Mouse (Mus musculus) megakaryocyte, embryonic 14.5 days (primary cell): ENCODE measurements around the gene Tbc1d8b. TPM values are rescaled to one million over a fixed set of nuclear protein-coding genes. Genes with fewer than 3 reads are reported as not detected.

Experiments
- H3K27me3 ChIP-seq: replicated peaks from 2 replicates; pipeline ENCODE3; 2012; ENCODE audit warnings: inconsistent platforms
- H3K36me3 ChIP-seq: replicated peaks from 2 replicates; pipeline ENCODE3; 2012; ENCODE audit warnings: low read length, inconsistent platforms, mixed read lengths
- H3K4me1 ChIP-seq: 2 replicates; pipeline ENCODE4 v1.6.1; 2012; ENCODE audit warnings: inconsistent platforms
- H3K4me3 ChIP-seq: replicated peaks from 2 replicates; pipeline ENCODE3; 2012; ENCODE audit warnings: moderate library complexity, mild to moderate bottlenecking, inconsistent platforms
- H3K9me3 ChIP-seq: 2 replicates; pipeline ENCODE4 v1.6.1; 2012; ENCODE audit warnings: inconsistent platforms
- FLI1 ChIP-seq: IDR thresholded peaks from 2 replicates; pipeline ENCODE4 v1.6.1; 2012; ENCODE audit warnings: low read length, inconsistent platforms, mixed read lengths
- GATA1 ChIP-seq: IDR thresholded peaks from 3 replicates; pipeline ENCODE4 v1.6.1; 2012; ENCODE audit warnings: mixed read lengths, low read length, inconsistent platforms, borderline replicate concordance
- polyA plus RNA-seq: library from polyadenylated mRNA; stranded (reverse); fragments of >175 nt; gene quantifications from 2 replicates; pipeline ENCODE4 v1.2.3, GENCODE M21; 2012; ENCODE audit warnings: low replicate concordance; ENCODE audit not compliant: insufficient read depth

The Tbc1d8b gene
- polyA plus RNA-seq = 0.09 TPM in 1 of 2 replicates, not detected in the other

DNA sequence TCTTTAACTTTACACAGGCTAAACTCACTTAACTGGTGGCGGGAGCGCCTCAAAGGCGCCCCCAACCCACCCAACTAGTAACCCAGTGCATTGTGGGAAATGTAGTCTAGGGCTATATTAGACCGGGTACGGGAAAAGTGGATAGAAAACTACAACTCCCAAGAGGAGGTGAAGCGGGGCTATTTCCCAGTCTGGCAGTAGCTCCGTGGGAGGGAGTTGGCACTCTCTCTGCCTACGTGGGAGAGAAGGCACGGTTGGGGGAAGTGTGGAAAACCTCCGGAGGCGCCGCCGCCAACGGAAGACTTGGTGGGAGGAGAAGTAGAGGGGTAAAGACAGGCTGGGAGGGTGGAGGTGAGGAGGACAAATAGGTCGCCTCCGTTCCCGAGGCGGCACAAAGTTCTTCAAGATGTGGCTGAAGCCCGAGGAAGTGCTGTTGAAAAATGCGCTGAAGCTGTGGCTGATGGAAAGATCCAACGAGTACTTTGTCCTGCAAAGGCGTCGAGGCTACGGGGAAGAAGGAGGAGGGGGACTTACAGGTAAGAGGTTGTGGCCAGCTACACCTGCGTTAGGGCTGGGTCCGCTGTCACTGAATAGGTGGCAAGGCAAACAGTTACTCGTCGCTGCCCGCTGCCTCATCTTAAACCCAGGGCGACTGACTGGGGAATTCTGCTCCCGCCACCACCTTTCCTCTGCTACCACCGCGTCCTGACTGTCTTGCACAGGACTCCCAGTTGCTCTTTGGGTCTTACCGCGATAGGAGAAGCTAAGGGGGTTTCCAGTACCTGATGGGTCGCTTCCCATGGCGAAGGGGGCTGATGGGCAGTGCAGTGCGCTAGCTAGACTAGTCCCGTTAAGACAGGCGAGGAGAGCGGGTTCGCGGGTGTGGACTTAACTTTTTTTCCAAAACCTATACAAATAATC is at the start of gene Tbc1d8b:
Gene Tbc1d8b, plus strand, starts transcription at position 222 of the 921 bp plus-strand sequence.
- peak within 1 kb of the TSS; percentile 98 for H3K4me3 ChIP-seq
- H3K27me3 ChIP-seq = peaks cover 6% of the 10 kb centered on the region
- TF ChIP-seq FLI1 (no peak), GATA1 (no peak)
- H3K4me1 ChIP-seq = peaks cover 4% of the 10 kb centered on the region; the same call in 1 of the 2 replicates
- H3K36me3 ChIP-seq = no peaks in the 10 kb centered on the region
- H3K9me3 ChIP-seq = peaks cover 9% of the 10 kb centered on the region; the same call in 1 of the 2 replicates

DNA sequence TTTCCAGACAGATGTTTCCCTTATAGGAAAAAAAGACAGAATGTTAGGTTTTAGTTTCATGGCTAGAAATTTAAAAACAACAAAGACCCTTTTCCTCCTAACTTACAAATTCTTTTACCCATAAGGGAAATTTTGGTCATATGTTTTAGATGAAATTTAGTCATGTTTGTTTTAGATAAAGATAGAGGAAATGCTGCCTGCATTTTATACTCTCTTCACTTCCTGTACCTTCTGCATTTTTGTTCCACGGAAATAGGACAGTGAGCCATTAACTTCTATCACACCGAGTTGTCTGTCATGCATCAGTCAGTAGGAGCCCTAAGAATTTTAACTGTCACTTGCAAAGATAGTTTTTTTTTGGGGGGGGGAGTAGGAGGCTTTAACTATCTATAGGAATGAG is 45.1 kb upstream of the Tbc1d8b start:
- no peaks in the 10 kb centered on the region for H3K36me3 ChIP-seq
- H3K9me3 ChIP-seq = no peaks in the 10 kb centered on the region
- no peak for TF ChIP-seq FLI1
- no peak for TF ChIP-seq GATA1
- no peaks in the 10 kb centered on the region for H3K27me3 ChIP-seq
- H3K4me3 ChIP-seq = no peak overlapping the region
- H3K4me1 ChIP-seq = peaks cover 8% of the 10 kb centered on the region; the same call in 1 of the 2 replicates

- Histone ChIP-seq H3K4me3 (no peak overlapping the region), H3K27me3 (no peaks in the 10 kb centered on the region), H3K36me3 (no peaks in the 10 kb centered on the region), H3K4me1 (peaks cover 8% of the 10 kb centered on the region; the same call in 1 of the 2 replicates), H3K9me3 (no peaks in the 10 kb centered on the region)
- TF ChIP-seq FLI1 = no peak
- no peak for TF ChIP-seq GATA1
These were observed 44.4 kb upstream of the Tbc1d8b start for GRCm38 (mm10) chrX:139640418-139640817.

GRCm38 (mm10) chrX:139652226-139652625 is 32.6 kb upstream of the Tbc1d8b start:
- H3K9me3 ChIP-seq = no peaks in the 10 kb centered on the region
- TF ChIP-seq FLI1 = no peak
- TF ChIP-seq GATA1 = no peak

DNA sequence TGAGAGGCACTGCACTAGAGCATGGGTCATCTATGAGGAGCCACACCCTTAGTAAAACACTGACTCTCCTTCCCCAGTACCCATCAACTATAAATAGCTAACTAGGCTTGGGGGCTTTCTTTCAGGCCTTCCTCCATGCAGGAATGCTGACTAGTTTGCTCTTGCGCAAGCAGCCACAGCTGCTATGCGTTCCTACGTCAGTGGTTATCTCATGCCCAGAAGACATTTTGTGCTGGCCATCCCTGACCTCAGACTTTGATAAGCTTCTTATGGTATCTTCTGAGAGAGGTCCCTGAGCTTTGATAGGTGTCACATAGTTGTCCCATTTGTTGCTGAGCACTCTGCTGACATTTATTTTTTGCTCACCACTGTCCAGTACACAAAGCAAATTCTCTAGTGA is 31.5 kb upstream of the Tbc1d8b start:
- H3K4me3 ChIP-seq = no peak overlapping the region
- H3K4me1 ChIP-seq = peaks cover 12% of the 10 kb centered on the region
- TF ChIP-seq GATA1 (no peak), FLI1 (no peak)
- no peaks in the 10 kb centered on the region for H3K27me3 ChIP-seq
- H3K36me3 ChIP-seq = no peaks in the 10 kb centered on the region
- H3K9me3 ChIP-seq = no peaks in the 10 kb centered on the region

More at GRCm38 (mm10) chrX:139652226-139652625, 32.6 kb upstream of the Tbc1d8b start:
- Histone ChIP-seq H3K4me3 (no peak overlapping the region), H3K27me3 (no peaks in the 10 kb centered on the region), H3K36me3 (no peaks in the 10 kb centered on the region), H3K4me1 (peaks cover 12% of the 10 kb centered on the region)

GRCm38 (mm10) chrX:139654350-139655063 is 30.3 kb upstream of the Tbc1d8b start:
- no peak for TF ChIP-seq FLI1
- no peak for TF ChIP-seq GATA1
- no peaks in the 10 kb centered on the region for H3K9me3 ChIP-seq
- no peak overlapping the region for H3K4me3 ChIP-seq
- H3K36me3 ChIP-seq = no peaks in the 10 kb centered on the region
- no peaks in the 10 kb centered on the region for H3K27me3 ChIP-seq
- H3K4me1 ChIP-seq = peaks cover 12% of the 10 kb centered on the region

DNA sequence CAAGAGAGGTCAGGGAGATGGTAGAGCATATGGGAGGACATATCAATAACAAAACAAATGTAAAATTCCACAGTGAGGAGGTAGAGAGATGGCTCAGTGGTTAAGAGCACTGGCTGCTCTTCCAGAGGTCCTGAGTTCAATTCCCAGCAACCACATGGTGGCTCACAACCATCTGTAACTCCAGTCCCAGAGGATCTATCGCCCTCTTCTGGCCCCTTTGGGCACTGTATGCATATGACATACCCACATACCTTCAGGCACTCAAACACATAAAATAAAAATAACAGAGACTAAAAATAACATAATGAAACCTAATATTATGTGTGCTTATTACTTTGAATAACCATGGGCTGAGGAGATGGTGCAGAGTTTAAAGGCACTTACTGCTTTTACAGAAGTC is 22.7 kb upstream of the Tbc1d8b start:
- H3K9me3 ChIP-seq = no peaks in the 10 kb centered on the region
- no peak overlapping the region for H3K4me3 ChIP-seq
- H3K27me3 ChIP-seq = no peaks in the 10 kb centered on the region
- no peak for TF ChIP-seq FLI1
- no peak for TF ChIP-seq GATA1
- H3K36me3 ChIP-seq = no peaks in the 10 kb centered on the region
- no peaks in the 10 kb centered on the region for H3K4me1 ChIP-seq

GRCm38 (mm10) chrX:139665829-139666228 is 19.0 kb upstream of the Tbc1d8b start:
- TF ChIP-seq GATA1 (no peak), FLI1 (no peak)
- no peak overlapping the region for H3K4me3 ChIP-seq
- no peaks in the 10 kb centered on the region for H3K4me1 ChIP-seq
- H3K36me3 ChIP-seq = no peaks in the 10 kb centered on the region
- H3K27me3 ChIP-seq = no peaks in the 10 kb centered on the region
- no peaks in the 10 kb centered on the region for H3K9me3 ChIP-seq

DNA sequence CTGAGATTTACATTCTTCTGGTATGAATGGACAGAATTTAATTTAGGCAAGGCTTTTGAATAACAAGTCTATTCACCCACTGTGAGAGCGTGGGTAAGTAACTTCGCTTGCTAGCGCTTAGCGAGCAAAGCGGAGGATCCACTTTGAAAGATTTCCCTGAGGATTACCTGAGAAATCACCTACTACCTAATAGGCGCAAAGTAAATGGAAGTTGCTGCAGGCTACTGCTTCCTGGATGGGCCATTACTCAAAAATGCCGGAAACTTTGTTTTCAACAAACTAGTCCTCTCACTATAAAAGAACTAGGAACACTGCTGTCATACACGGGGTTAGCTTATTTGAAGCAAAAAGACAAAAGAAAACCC is 404 bp upstream of the Tbc1d8b start:
- peaks cover 9% of the 10 kb centered on the region; the same call in 1 of the 2 replicates for H3K9me3 ChIP-seq
- peak overlapping the region; percentile 98 for H3K4me3 ChIP-seq
- TF ChIP-seq GATA1 (no peak), FLI1 (no peak)
- peaks cover 4% of the 10 kb centered on the region; the same call in 1 of the 2 replicates for H3K4me1 ChIP-seq
- H3K36me3 ChIP-seq = no peaks in the 10 kb centered on the region
- H3K27me3 ChIP-seq = peaks cover 6% of the 10 kb centered on the region

- Histone ChIP-seq H3K36me3 (peaks cover 6% of the 10 kb centered on the region), H3K27me3 (no peaks in the 10 kb centered on the region), H3K4me3 (no peak within 1 kb of the TSS), H3K4me1 (no peaks in the 10 kb centered on the region), H3K9me3 (no peaks in the 10 kb centered on the region)
- TF ChIP-seq FLI1 (no peak), GATA1 (no peak)
These were observed 29.6 kb downstream of the Tbc1d8b start, which contains the start of gene Gm15013 for GRCm38 (mm10) chrX:139714381-139714780. TSS of gene Gm15013 (minus strand) at chrX:139714481.

DNA sequence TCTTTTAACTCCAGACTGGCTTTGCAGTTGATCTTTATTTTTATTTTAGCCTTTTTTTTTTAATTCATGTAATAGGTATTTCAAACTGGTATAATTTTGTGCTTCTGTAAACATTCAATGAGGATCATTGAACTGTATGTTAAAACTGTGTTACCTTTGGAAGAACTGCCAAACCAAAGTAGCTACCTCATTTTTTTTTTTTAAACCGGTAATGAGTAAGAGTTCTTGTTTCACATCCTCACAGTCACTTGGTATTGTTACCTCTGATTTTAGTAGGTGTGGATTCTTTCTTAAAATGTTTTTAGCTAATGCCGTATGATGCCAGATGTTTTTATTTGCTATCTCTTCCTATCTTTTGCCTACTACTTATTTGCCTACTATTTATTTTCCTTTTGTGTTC is 37.6 kb downstream of the Tbc1d8b start:
- TF ChIP-seq GATA1 (no peak), FLI1 (no peak)
- peaks cover 32% of the 10 kb centered on the region for H3K36me3 ChIP-seq
- no peaks in the 10 kb centered on the region for H3K27me3 ChIP-seq
- no peaks in the 10 kb centered on the region for H3K9me3 ChIP-seq
- H3K4me3 ChIP-seq = no peak overlapping the region
- no peaks in the 10 kb centered on the region for H3K4me1 ChIP-seq
